Mouse (Mus musculus): ENCODE measurements around the gene Snx11.
"Not testable (repeated sequence)": the region's sequence is repeated elsewhere in the genome, so short reads cannot be mapped to it uniquely, and the experiment has no call there.

Gene Snx11

GRCm38 (mm10) chr11:96776968-96777962 is at the start of gene Snx11:
Gene Snx11 (minus strand): TSS chr11:96777559.
- peak; percentile 99 for DNase-seq (ENCODE audit: low read depth, low spot score)

DNA sequence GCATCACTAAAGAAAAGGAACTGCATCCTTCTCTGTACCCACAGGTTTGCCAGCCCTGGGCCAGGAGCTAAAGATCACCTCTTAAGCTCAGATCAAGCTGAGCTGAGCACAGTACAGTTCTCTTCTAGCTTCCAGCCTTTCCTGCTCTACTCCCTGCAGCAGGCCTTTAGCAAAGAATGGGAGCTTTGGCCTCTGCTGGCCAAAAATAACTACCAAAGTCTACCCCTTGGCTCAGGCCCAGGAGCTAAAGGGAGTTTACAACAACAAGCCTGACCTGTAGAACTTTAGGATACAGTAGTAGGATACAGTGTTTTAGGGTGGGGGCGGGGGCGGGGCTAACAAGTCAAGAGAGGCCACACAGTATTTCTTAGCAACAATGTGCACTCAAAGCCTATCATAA is 49.1 kb upstream of the Snx11 start:
- DNase-seq (ENCODE audit: low read depth, low spot score), result no peak

- no peak for DNase-seq (ENCODE audit: low read depth, low spot score)
Measured at GRCm38 (mm10) chr11:96824783-96825495, 47.6 kb upstream of the Snx11 start.

DNA sequence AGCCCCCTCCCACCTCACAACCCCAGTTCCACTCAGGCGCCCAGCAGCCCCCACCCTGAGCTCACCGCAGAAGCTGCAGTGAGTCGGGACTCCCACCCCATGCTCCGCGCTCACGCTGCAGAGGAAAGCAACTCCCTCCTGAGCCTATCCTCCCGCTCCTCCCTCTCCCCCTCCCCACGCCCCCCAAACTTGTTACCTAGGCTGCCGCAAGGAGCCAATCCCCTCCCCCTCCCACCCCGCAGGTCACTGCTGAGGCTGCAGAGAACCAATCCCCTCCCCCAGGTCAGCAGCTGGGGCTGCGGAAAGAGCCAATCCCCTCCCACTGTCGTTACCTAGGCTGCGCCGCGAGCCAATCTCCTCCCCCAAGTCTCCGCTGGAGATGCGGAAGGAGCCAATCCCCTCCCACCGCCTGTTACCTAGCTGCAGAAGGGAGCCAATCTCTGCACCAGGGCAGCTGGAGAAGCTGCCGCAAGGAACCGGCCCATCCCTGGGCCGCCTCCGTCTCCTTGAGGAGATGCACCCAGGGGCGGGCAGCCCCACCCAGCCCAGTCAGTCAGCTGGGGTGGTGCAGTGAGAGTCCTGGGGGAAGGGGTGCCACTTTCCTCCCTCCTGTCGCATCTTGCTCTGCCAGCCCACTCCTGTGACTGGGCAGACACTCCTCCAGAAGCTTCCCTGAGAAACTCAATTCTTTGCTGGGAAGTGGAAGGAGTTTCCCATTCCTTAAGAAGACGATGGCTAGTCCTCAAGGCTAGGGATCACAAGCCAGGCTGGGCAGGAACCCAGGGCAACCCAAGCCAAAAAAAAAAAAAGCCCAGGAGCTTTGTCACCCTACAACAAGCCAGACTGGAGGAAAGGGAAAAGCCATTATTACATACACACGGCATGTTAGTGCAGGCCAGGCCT is 46.8 kb upstream of the Snx11 start:
- DNase-seq (ENCODE audit: low read depth, low spot score), result peak; percentile 99

DNA sequence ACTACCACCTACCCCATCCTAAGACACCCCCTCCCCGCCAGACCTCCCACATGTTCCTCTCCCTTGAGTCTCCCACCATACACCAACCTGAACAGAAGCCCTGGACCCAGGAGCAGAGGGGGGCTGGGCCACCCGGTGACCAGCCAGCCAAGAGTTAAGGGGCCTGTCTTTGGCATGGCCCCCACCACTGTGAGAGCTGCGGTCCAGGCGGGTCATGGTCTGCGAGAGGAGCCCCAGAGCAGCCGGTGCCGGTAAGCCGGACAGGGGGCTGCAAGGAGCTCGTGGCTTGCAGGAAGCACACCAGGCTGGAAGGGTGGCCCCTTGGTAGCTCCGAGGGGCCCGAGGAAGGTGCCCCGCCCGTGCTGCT is 46.1 kb upstream of the Snx11 start:
- no peak for DNase-seq (ENCODE audit: low read depth, low spot score)

- no peak for DNase-seq (ENCODE audit: low read depth, low spot score)
Measured at GRCm38 (mm10) chr11:96822675-96823470, 45.5 kb upstream of the Snx11 start.

- DNase-seq (ENCODE audit: low read depth, low spot score), result no peak
Measured at GRCm38 (mm10) chr11:96821956-96822355, 44.6 kb upstream of the Snx11 start.

GRCm38 (mm10) chr11:96818128-96818710 is 40.9 kb upstream of the Snx11 start:
- no peak for DNase-seq (ENCODE audit: low read depth, low spot score)

GRCm38 (mm10) chr11:96816979-96817378 is 39.6 kb upstream of the Snx11 start:
- no peak for DNase-seq (ENCODE audit: low read depth, low spot score)

GRCm38 (mm10) chr11:96816494-96816893 is 39.1 kb upstream of the Snx11 start:
- no peak for DNase-seq (ENCODE audit: low read depth, low spot score)

- DNase-seq (ENCODE audit: low read depth, low spot score), result no peak
Measured at GRCm38 (mm10) chr11:96815895-96816294, 38.5 kb upstream of the Snx11 start.

DNA sequence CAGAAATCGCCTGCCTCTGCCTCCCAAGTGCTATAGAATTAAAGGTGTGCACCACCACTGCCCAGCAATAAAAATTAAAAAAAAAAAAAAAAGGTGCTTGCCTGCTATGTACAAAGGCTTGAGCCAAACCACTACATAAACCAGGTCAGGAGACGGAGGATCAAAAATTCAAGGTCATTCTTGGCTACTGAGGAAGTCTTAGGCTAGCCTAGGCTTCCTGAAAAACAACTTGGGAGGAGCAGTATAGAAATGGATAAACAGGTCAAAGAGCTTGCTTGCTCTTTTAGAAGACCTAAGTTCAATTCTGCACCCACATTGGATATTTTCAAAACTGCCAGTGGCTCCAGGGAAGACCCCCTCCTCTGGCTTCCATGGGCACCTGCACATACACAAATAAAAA is 37.1 kb upstream of the Snx11 start:
- DNase-seq (ENCODE audit: low read depth, low spot score), result no peak

- DNase-seq (ENCODE audit: low read depth, low spot score), result no peak
Measured at GRCm38 (mm10) chr11:96813920-96814319, 36.6 kb upstream of the Snx11 start.

GRCm38 (mm10) chr11:96813455-96813854 is 36.1 kb upstream of the Snx11 start:
- no peak for DNase-seq (ENCODE audit: low read depth, low spot score)

DNA sequence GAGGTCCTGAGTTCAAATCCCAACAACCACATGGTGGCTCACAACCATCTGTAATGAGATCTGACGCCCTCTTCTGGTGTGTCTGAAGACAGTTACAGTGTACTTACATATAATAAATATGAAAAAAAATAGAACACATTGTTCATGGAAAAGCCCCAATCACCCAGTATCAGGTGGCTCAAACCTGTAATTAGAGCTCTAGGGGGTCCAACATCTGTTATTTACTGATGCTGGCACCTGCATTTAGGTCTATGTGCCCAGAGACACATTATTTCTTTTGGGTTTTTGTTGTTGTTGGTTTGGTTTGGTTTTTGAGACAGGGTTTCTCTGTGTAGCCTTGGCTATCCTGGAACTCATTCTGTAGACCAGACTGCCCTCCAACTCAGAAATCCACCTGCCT is 33.8 kb upstream of the Snx11 start:
- DNase-seq (ENCODE audit: low read depth, low spot score), result not testable (repeated sequence)

- no peak for DNase-seq (ENCODE audit: low read depth, low spot score)
Measured at GRCm38 (mm10) chr11:96809562-96810235, 32.3 kb upstream of the Snx11 start.

- no peak for DNase-seq (ENCODE audit: low read depth, low spot score)
Measured at GRCm38 (mm10) chr11:96808066-96808465, 30.7 kb upstream of the Snx11 start.

- no peak for DNase-seq (ENCODE audit: low read depth, low spot score)
Measured at GRCm38 (mm10) chr11:96805606-96806005, 28.2 kb upstream of the Snx11 start.

DNA sequence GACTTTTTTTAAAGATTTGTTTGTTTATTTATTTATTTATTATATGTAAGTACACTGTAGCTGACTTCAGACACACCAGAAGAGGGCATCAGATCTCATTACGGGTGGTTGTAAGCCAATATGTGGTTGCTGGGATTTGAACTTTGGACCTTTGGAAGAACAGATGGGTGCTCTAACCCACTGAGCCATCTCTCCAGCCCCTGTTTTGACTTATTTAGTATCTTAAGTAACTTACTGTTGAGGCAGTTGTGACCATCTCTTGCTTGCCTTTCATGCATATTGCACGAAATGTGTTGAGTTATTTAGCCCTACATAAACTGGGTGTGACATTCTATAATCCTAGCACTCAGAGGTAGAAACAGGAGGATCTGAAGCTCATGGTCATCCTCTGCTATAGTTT is 22.2 kb upstream of the Snx11 start:
- DNase-seq (ENCODE audit: low read depth, low spot score), result no peak

GRCm38 (mm10) chr11:96796586-96796985 is 19.2 kb upstream of the Snx11 start:
- DNase-seq (ENCODE audit: low read depth, low spot score), result no peak

Measured in forelimb bud, embryonic 11.5 days (tissue).